Mouse (Mus musculus): ENCODE data around the gene Cxcl14. TPM values are rescaled to one million over a fixed set of nuclear protein-coding genes. Genes with fewer than 3 reads are reported as not detected.

Cxcl14 gene
- total and polyA plus RNA-seq, 3 experiments: not detected

DNA sequence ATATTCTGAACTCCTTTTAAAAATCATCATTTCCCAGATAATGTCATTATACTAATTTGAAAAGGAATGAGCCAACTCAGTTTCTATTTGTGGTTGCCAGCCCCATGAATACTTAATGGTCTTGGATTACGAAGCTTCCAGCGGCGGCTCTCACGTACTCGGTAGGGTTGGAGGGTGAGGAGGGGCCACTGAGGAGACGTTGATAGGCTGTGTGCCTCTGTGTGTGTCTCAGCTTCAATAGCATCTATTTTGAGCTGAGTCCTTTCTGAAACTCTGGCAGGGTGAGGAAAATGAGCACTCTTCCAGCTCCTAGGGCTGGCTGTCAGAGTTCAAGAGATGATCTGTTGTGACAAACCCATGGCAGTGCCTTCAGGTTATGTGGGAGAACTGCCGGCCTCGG lies 40.6 kb upstream of the Cxcl14 start:
- peaks cover 0 to 17% of the 10 kb centered on the region in 2 experiments; a peak in 2 of 4 replicates for H3K4me1 ChIP-seq (ENCODE audit: control insufficient read depth in 1 of 2, insufficient read depth in 2 of 2)
- no peak for DNase-seq (ENCODE audit: extremely low read depth)

DNA sequence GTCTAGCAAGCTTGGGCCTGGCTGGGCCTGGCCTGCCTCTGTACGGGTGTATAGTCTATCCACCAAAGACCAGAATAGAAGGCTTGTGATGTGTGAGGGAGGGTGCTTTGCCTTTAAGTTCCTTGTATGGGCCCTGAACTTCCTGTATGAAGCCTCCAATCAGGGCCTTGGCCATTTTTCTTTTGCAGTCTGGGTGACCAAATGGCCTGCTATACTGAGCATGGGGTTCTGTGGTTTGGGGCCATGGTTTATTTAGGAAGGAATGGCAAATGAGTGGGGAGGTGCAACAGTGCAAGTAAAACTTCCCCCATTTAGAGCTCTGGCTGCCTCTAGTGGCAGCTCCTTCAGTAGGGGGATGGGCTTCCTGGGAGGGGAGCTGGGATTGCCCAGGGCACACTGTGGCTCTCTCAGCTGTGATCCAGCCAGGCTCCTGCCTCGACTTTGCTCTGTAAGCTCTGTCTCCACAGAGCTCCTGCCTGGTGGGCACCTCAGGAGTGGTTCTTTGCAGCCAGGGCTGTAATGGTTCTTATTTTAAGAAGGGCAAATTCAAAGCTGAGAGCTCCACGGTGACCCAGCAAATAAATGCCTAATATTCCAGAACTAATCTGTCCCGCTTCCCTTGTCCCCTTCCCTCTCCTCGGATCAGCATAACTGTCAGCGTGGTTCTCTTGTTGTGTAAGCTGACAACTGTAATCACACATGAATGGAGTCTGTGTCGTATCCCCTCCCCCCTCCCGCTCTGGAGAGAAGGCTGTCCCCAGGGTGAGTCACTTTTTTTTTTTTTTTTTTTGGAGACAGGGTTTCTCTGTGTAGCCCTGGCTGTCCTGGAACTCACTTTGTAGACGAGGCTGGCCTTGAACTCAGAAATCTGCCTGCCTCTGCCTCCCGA lies 38.7 kb upstream of the Cxcl14 start:
- in situ Hi-C loops (cut with MboI; ENCODE audit: low pct_ligation_motif_present, low pct_unique_long_range_greater_than_20kb, low sequenced_read_pairs): no loop called here
- dilution Hi-C loops (cut with MboI; ENCODE audit: extremely low pct_ligation_motif_present, extremely low pct_unique_long_range_greater_than_20kb, low sequenced_read_pairs): no loop called here
- Histone ChIP-seq H3K4me1 (ENCODE audit: control insufficient read depth in 1 of 2, insufficient read depth in 2 of 2) (peaks cover 0 to 21% of the 10 kb centered on the region in 2 experiments; a peak in 2 of 4 replicates), H3K36me3 (replicated peaks in 1 of 2; ENCODE audit: control insufficient read depth in 1 of 2, insufficient read depth in 1 of 2, low read length in 1 of 2) (no peaks in the 10 kb centered on the region), H3K4me3 (replicated peaks in 1 of 3; ENCODE audit: low read depth in 2 of 3, low read length in 2 of 3, poor library complexity in 1 of 3) (no peak overlapping the region), H3K27me3 (replicated peaks) (peaks cover 32% of the 10 kb centered on the region), H3K27ac (ENCODE audit: insufficient read depth, low read depth) (no peak overlapping the region), H3K9me3 (replicated peaks; ENCODE audit: low read length) (no peaks in the 10 kb centered on the region), H3K79me2 (replicated peaks; ENCODE audit: control insufficient read depth, extremely low read depth, insufficient read depth, poor library complexity, severe bottlenecking) (no peaks in the 10 kb centered on the region), H3K4me2 (ENCODE audit: insufficient read depth, low read depth, poor library complexity, severe bottlenecking) (no peak overlapping the region), H3K9ac (ENCODE audit: insufficient read depth, low read depth) (no peak overlapping the region)
- DNase-seq (ENCODE audit: extremely low read depth): peak; percentile 48
- no peak for TF ChIP-seq MAX (IDR thresholded peaks at IDR 0.05; ENCODE audit: low read length)
- 0 out of 4 replicates have a peak, but pooled peaks of 1 of the 2 experiments have one; percentile 9 for TF ChIP-seq CTCF (conservative IDR thresholded peaks at IDR 0.05 in 1 of 2, IDR thresholded peaks at IDR 0.05 in 1 of 2; ENCODE audit: low read depth in 2 of 2, low read length in 2 of 2)

More for the DNA sequence above, 40.6 kb upstream of the Cxcl14 start:
- H3K27ac ChIP-seq (ENCODE audit: insufficient read depth, low read depth): no peak overlapping the region
- H3K4me3 ChIP-seq (replicated peaks in 1 of 3; ENCODE audit: low read depth in 2 of 3, low read length in 2 of 3, poor library complexity in 1 of 3): no peak overlapping the region
- no peaks in the 10 kb centered on the region for H3K36me3 ChIP-seq (replicated peaks in 1 of 2; ENCODE audit: control insufficient read depth in 1 of 2, insufficient read depth in 1 of 2, low read length in 1 of 2)
- H3K27me3 ChIP-seq (replicated peaks): peaks cover 19% of the 10 kb centered on the region
- in situ Hi-C loops (cut with MboI; ENCODE audit: low pct_ligation_motif_present, low pct_unique_long_range_greater_than_20kb, low sequenced_read_pairs) (no loop called here), dilution Hi-C loops (cut with MboI; ENCODE audit: extremely low pct_ligation_motif_present, extremely low pct_unique_long_range_greater_than_20kb, low sequenced_read_pairs) (no loop called here)
- TF ChIP-seq MEF2A (IDR thresholded peaks at IDR 0.05; ENCODE audit: borderline replicate concordance, low read depth, low read length) (no peak), MAZ (IDR thresholded peaks at IDR 0.05; ENCODE audit: low read depth, low read length) (no peak), USF1 (IDR thresholded peaks at IDR 0.05; ENCODE audit: low read depth, low read length) (no peak), NELFE (IDR thresholded peaks at IDR 0.05; ENCODE audit: low read depth, low read length) (no peak), ZMIZ1 (IDR thresholded peaks at IDR 0.05; ENCODE audit: low read depth, low read length) (no peak), E2F4 (IDR thresholded peaks at IDR 0.05; ENCODE audit: insufficient replicate concordance, low read depth, low read length) (no peak), ZNF384 (IDR thresholded peaks at IDR 0.05; ENCODE audit: low read depth, low read length) (no peak), RCOR1 (conservative IDR thresholded peaks at IDR 0.05; ENCODE audit: low read depth, low read length) (no peak), ELF1 (IDR thresholded peaks at IDR 0.05; ENCODE audit: low read depth, low read length) (no peak), MXI1 (IDR thresholded peaks at IDR 0.05; ENCODE audit: low read depth, low read length) (no peak), MYC (IDR thresholded peaks at IDR 0.05; ENCODE audit: low read depth, low read length) (no peak), SIN3A (IDR thresholded peaks at IDR 0.05; ENCODE audit: low read length) (no peak), CHD2 (IDR thresholded peaks at IDR 0.05; ENCODE audit: low read length) (no peak), TCF12 (IDR thresholded peaks at IDR 0.05; ENCODE audit: low read depth, low read length) (no peak), RAD21 (IDR thresholded peaks at IDR 0.05; ENCODE audit: low read depth, low read length) (no peak), ZC3H11A (IDR thresholded peaks at IDR 0.05; ENCODE audit: low read depth, low read length) (no peak), GABPA (IDR thresholded peaks at IDR 0.05; ENCODE audit: insufficient replicate concordance, low read depth, low read length) (no peak), SMC3 (IDR thresholded peaks at IDR 0.05; ENCODE audit: low read depth, low read length) (no peak)
- H3K79me2 ChIP-seq (replicated peaks; ENCODE audit: control insufficient read depth, extremely low read depth, insufficient read depth, poor library complexity, severe bottlenecking): no peaks in the 10 kb centered on the region
- H3K9me3 ChIP-seq (replicated peaks; ENCODE audit: low read length): no peaks in the 10 kb centered on the region
- no peak overlapping the region for H3K9ac ChIP-seq (ENCODE audit: insufficient read depth, low read depth)
- H3K4me2 ChIP-seq (ENCODE audit: insufficient read depth, low read depth, poor library complexity, severe bottlenecking): no peak overlapping the region

All from CH12.LX (cell line).